Mouse (Mus musculus) bone marrow, adult 2 months (tissue): ENCODE measurements at regions not wholly inside any gene's neighbourhood (a gene's known extent, or its start where the extent isn't known, plus 50 kb on each side); places are given as distances from the start of the nearest gene placed in this dataset.

Experiments
- H3K27ac ChIP-seq: fragments of 200-500 bp; 2 replicates; pipeline ENCODE4 v1.5.1; 2012; ENCODE audit warnings: low read depth, mild to moderate bottlenecking, control low read depth, inconsistent platforms, low read length; ENCODE audit not compliant: control insufficient read depth, poor library complexity, insufficient read depth
- H3K4me1 ChIP-seq: fragments of 200-500 bp; 2 replicates; pipeline ENCODE4 v1.6.1; 2011; ENCODE audit warnings: low read length; ENCODE audit not compliant: control insufficient read depth, insufficient read depth
- H3K4me3 ChIP-seq: fragments of 200-500 bp; replicated peaks from 2 replicates; pipeline ENCODE3; 2011; ENCODE audit warnings: mild to moderate bottlenecking, low read depth, low read length, control low read depth; ENCODE audit not compliant: control insufficient read depth
- CTCF ChIP-seq: fragments of 200-500 bp; IDR thresholded peaks from 2 replicates; pipeline ENCODE4 v1.5.1; 2011; ENCODE audit warnings: low read length, control low read depth; ENCODE audit not compliant: control insufficient read depth, insufficient read depth
- POLR2A ChIP-seq: fragments of 200-500 bp; IDR thresholded peaks from 2 replicates; pipeline ENCODE4 v1.6.1; 2011; ENCODE audit warnings: low read depth, mild to moderate bottlenecking, control low read depth, low read length, borderline replicate concordance; ENCODE audit not compliant: control insufficient read depth
- WGBS: fragments of 180-500 bp; shearing (Covaris S2); methylation state at CpG from one replicate; pipeline ENCODE4 v1.1.7; 2018; 5-methylcytosine and 5-hydroxymethylcytosine counted together

DNA sequence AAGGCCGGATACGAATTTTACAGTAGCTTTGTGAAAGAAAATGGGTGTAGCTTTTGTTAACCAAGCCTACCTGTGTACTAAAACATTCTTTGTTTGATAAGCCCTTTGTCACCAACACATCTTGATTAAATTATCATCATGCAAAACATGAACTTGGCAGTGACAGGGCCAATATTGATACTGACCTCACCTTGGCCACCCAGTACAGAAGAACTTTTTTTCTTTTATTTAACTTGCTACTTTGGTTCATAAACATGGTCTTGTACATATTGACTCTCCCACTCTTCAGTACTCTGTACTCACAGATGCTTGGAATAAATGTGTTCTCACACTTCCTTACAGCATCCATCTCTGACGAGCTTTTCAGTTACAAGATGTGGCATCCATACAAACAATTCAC is 570.0 kb upstream of the Klf4 start:
- no peak overlapping the region for H3K4me3 ChIP-seq
- 78% methylated on average over 3 of the region's 3 CpGs for WGBS
- no peak for TF ChIP-seq POLR2A
- TF ChIP-seq CTCF = no peak
- H3K27ac ChIP-seq = no peak overlapping the region
- H3K4me1 ChIP-seq = no peaks in the 10 kb centered on the region

DNA sequence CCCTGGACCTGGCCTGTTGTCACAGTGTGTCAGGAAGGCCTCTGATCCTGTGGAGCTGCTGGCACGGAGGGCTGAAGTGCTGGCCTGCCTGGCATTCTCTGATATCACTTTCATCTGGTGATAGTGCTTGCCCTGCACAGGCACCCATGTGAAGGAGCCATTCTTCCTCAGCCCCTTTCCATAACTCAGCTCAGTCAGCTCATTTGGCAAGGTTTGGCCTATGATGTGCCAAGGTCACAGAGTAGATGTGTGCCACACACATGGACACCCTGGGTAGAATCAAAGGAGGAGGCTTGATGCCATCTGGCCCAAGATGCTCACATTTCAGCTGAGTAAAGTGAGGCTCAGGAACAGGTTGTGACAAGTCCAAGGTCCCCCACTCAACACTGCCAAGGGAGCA is 558.5 kb upstream of the Klf4 start:
- TF ChIP-seq CTCF = no peak
- TF ChIP-seq POLR2A = no peak
- no peak overlapping the region for H3K27ac ChIP-seq
- H3K4me1 ChIP-seq = no peaks in the 10 kb centered on the region
- H3K4me3 ChIP-seq = no peak overlapping the region
- 63% methylated on average over 1 of the region's 1 CpGs for WGBS

DNA sequence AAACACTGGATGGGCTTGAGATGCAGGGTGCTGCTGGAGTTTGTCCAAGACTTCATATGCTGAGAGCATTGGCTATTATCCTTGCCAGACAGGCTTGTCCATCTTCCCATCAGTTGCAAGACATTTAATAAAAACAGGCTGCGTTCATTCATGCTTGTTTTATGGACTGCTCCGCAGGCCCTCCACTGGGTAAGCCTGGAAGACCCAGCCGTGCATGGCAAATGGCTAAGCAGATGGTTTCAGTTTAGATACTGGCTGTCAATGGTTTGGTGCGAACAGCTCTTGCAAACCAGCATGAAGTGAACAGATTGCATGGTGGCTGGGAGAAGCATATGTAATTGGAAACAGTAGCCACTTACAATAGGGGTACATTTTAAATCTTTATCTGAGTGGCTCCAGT is 556.4 kb upstream of the Klf4 start:
- H3K4me1 ChIP-seq = no peaks in the 10 kb centered on the region
- TF ChIP-seq CTCF (no peak), POLR2A (no peak)
- 80% methylated on average over 4 of the region's 4 CpGs for WGBS
- no peak overlapping the region for H3K27ac ChIP-seq
- no peak overlapping the region for H3K4me3 ChIP-seq

DNA sequence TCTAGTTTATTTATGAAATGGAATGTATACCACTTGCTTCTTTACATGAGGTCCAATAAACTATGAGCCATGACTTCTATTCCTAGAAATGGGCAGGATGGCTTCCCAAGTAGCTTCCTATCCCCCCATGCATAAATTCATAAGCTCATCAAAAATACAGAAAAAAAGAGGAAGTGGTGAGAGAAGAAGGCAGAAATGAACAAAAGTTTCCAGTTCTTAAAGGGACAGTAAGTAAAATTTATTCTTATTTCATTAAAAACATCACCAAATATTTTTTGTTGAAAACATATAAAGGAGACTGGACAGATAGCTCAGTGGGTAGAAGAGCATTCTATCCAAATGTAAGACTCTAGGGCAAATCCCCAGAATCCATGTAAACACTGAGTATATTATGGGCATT is 554.0 kb upstream of the Klf4 start:
- TF ChIP-seq POLR2A = no peak
- TF ChIP-seq CTCF = no peak
- Histone ChIP-seq H3K4me3 (no peak overlapping the region), H3K27ac (no peak overlapping the region)

DNA sequence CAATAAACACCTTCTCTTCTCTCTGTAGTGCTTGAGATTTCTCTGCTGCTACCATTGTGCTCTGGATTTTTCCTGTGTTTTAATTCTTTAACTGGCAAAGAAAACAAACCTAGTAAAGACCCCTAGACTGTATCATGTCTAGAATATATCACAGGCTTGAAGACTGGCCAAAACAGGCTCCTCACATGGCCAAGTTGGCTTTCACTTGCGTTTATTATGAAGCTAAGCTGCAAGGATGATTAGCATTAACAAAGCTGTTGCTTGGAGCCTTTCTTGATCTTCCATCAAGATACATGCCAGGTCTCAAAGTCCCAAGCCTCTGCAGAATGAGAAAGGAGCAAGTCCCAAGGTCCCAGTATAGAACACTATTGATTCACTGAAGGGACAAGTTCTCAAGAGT is 551.9 kb upstream of the Klf4 start:
- TF ChIP-seq CTCF = no peak
- no peak for TF ChIP-seq POLR2A
- 72% methylated on average over 1 of the region's 1 CpGs for WGBS
- H3K4me3 ChIP-seq = no peak overlapping the region
- no peaks in the 10 kb centered on the region for H3K4me1 ChIP-seq
- H3K27ac ChIP-seq = no peak overlapping the region

More for the DNA sequence above, 554.0 kb upstream of the Klf4 start:
- no peaks in the 10 kb centered on the region for H3K4me1 ChIP-seq

DNA sequence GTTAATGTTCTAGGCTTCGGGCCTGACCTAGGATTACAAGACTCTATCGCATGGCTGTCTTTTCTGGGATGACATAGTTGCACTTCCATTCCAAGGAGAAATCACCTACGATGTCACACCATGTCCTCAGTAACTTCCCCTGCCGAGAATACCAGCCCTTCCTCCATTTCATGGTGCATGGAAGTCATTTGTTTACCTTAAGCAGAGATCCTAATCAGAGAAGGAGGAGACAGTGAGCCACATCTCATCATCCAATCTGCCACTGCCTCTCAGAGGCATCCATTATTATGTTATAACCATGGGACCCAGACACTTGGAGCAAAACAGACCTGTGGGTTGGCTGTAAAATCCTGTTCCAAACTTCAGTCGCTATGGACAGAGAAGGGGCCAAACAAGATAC is 550.1 kb upstream of the Klf4 start:
- Histone ChIP-seq H3K4me3 (no peak overlapping the region), H3K27ac (no peak overlapping the region), H3K4me1 (no peaks in the 10 kb centered on the region)
- 79% methylated on average over 5 of the region's 5 CpGs for WGBS
- no peak for TF ChIP-seq CTCF
- TF ChIP-seq POLR2A = no peak

DNA sequence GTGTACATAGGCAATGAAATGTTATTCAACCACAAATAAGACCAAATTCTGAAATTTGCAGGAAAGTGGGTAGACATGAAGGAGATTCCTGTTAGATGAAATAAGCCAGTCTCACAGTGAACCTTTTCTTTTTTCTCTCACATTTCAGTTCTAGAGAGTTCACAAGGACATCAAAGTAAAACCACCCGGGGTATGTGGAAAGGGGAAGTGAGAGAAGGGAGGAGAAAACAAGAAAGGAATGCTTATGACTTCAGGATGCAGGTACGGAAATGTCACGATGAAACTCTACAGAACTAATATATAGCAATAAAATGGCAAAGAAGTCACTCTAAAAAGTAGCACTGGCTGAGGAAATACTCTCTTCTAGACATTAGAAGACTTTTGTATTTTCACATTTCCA is 548.7 kb upstream of the Klf4 start:
- H3K4me1 ChIP-seq = no peaks in the 10 kb centered on the region
- 11% methylated on average over 3 of the region's 3 CpGs for WGBS
- no peak overlapping the region for H3K27ac ChIP-seq
- no peak overlapping the region for H3K4me3 ChIP-seq
- no peak for TF ChIP-seq CTCF
- TF ChIP-seq POLR2A = no peak

DNA sequence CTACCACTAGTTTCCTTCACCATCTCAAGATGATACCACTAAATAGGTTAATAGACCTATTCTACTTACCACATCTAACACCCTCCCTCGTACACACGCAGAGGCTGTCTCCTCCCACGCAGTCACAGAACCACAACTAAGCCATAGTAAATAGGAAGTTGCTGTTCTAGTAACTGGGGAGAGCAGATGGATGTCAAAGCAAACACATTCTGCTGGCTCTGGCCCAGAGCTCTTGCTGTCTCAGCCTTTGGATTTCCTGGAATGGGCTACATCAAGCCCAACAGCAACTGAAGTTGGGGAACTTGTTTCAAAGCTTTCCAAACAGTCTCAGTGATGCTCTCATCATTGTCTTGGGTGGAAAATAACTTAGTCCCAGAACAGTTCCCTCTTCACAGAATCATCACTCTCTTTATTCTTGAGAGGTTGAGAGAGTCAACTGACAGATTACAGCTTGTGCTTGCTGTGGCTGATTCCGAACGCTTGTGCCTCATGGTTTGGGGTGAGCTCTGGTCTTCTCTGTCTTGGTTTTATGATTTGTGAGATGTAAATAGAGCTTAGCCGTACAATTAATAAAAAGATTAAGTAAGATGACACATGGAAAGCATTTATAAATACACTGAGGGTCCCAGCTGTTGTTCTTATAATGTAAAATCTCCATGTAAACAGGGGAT is 538.5 kb upstream of the Klf4 start:
- no peak overlapping the region for H3K4me3 ChIP-seq
- WGBS = 42% methylated on average over 6 of the region's 6 CpGs
- no peak overlapping the region for H3K27ac ChIP-seq
- TF ChIP-seq POLR2A (no peak), CTCF (no peak)
- no peaks in the 10 kb centered on the region for H3K4me1 ChIP-seq

DNA sequence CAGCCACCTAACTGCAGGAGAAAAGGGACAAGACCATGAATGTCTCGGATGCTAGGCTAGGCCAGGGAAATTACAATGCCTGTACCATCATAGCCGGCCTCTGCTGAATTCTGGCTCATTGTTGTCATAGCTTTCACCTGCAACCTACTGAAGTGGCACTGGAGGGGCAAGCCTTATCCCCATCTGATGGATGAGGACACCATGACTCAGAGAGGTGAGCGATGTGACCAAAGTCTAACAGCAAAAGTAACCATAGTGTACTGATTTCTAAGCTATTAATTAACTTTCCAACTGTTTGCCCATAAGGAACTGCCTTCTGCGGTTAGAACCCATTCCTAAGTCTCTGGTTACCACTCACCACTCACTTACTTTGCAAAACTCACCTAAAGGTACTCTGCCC is 536.6 kb upstream of the Klf4 start:
- no peak for TF ChIP-seq CTCF
- no peak for TF ChIP-seq POLR2A
- WGBS = 82% methylated on average over 4 of the region's 4 CpGs
- no peaks in the 10 kb centered on the region for H3K4me1 ChIP-seq
- H3K27ac ChIP-seq = no peak overlapping the region
- no peak overlapping the region for H3K4me3 ChIP-seq
